Mouse (Mus musculus) heart, postnatal 0 days (tissue): ENCODE results near the gene Lysmd4. TPM values are rescaled to one million over a fixed set of nuclear protein-coding genes. Genes with fewer than 3 reads are reported as not detected.

Source experiments
- ATAC-seq: fragments of 200-750 bp; cut with Nextera tagmentation; 2 replicates; pipeline ENCODE4 v1.8.0; 2017; ENCODE audit warnings: low read depth, moderate number of reproducible peaks, moderate library complexity; ENCODE audit not compliant: insufficient read depth
- DNase-seq: peaks from one replicate; pipeline ENCODE4 v3.0.0-alpha.2; 2016; ENCODE audit warnings: low spot score
- H3K27ac ChIP-seq: fragments of 300-500 bp; sonication (generic); 2 replicates; pipeline ENCODE4 v1.5.1; 2014; ENCODE audit warnings: low read depth, mild to moderate bottlenecking
- H3K27me3 ChIP-seq: fragments of 300-500 bp; sonication (generic); 2 replicates; pipeline ENCODE4 v1.6.1; 2014; ENCODE audit warnings: low read length, mixed read lengths; ENCODE audit not compliant: control insufficient read depth, insufficient read depth
- H3K36me3 ChIP-seq: fragments of 300-500 bp; sonication (generic); replicated peaks from 2 replicates; pipeline ENCODE4 v1.6.1; 2014; ENCODE audit warnings: low read length, mixed read lengths; ENCODE audit not compliant: control insufficient read depth, insufficient read depth
- H3K4me1 ChIP-seq: fragments of 300-500 bp; sonication (generic); 2 replicates; pipeline ENCODE4 v1.6.1; 2014; ENCODE audit warnings: antibody characterized with exemption; ENCODE audit not compliant: control insufficient read depth, insufficient read depth
- H3K4me2 ChIP-seq: fragments of 300-500 bp; sonication (generic); 2 replicates; pipeline ENCODE4 v1.6.1; 2014; ENCODE audit warnings: low read depth, mild to moderate bottlenecking, low read length, moderate library complexity
- H3K4me3 ChIP-seq: fragments of 300-500 bp; sonication (generic); 2 replicates; pipeline ENCODE4 v1.5.1; 2014; ENCODE audit warnings: low read depth, low read length
- H3K9ac ChIP-seq: fragments of 300-500 bp; sonication (generic); replicated peaks from 2 replicates; pipeline ENCODE4 v1.6.1; 2014; ENCODE audit warnings: low read depth, low read length, mixed read lengths
- H3K9me3 ChIP-seq: fragments of 300-500 bp; sonication (generic); replicated peaks from 2 replicates; pipeline ENCODE4 v1.6.1; 2016; ENCODE audit warnings: low read length; ENCODE audit not compliant: control insufficient read depth
- CTCF ChIP-seq: IDR thresholded peaks from 2 replicates; pipeline ENCODE4 v1.5.1; 2016; ENCODE audit warnings: antibody characterized with exemption, control low read depth, low read depth
- EP300 ChIP-seq: IDR thresholded peaks from 2 replicates; pipeline ENCODE4 v1.6.1; 2016; ENCODE audit warnings: antibody characterized with exemption, low read depth
- WGBS: fragments of 180-500 bp; shearing (Covaris S2); extraction: QIAGEN DNeasy Blood & Tissue Kit; methylation state at CpG from one replicate; pipeline ENCODE4 v1.1.7; 2014; 5-methylcytosine and 5-hydroxymethylcytosine counted together
- polyA plus RNA-seq: library from polyadenylated mRNA; unstranded; fragments of >200 nt; fragmentation: Nextera tagmentation; extraction: Ambion mirVana; gene quantifications from 2 replicates; pipeline ENCODE4 v1.2.1, GENCODE M21; 2015
- total RNA-seq: library from RNA; depleted of rRNA; stranded (reverse); fragments of >200 nt; gene quantifications from 2 replicates; pipeline ENCODE4 v1.2.3, GENCODE M21; 2014; ENCODE audit warnings: low replicate concordance

Lysmd4 gene
- total and polyA plus RNA-seq, 2 experiments from 2014 or later, result 15.0 to 15.9 TPM

DNA sequence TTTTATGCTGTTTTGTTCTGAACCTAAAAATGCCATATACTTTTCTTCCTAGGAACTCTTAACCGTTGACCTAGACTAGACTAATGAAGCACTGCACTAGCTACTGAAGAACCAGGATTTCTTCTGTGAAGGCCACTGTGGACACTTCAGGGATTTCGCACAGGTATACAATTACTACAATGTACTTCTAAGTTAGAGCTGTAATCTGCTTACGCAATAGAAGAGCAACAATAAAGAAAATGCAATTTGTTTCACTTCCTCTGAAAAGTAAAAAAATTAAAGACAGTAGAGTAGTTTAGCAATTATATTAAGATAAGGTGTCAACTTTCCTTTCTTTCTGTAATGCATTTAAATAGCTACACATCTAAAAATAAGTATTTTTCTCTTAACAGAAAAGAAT is 84.7 kb downstream of the Lysmd4 start:
- no peak for ATAC-seq
- Histone ChIP-seq H3K9me3 (no peaks in the 10 kb centered on the region), H3K4me1 (no peaks in the 10 kb centered on the region), H3K4me2 (no peak overlapping the region), H3K4me3 (no peak overlapping the region), H3K36me3 (no peaks in the 10 kb centered on the region), H3K9ac (no peak overlapping the region), H3K27me3 (no peaks in the 10 kb centered on the region), H3K27ac (no peak overlapping the region)
- TF ChIP-seq CTCF (no peak), EP300 (no peak)
- 92% methylated on average over 3 of the region's 3 CpGs for WGBS
- no peak for DNase-seq

DNA sequence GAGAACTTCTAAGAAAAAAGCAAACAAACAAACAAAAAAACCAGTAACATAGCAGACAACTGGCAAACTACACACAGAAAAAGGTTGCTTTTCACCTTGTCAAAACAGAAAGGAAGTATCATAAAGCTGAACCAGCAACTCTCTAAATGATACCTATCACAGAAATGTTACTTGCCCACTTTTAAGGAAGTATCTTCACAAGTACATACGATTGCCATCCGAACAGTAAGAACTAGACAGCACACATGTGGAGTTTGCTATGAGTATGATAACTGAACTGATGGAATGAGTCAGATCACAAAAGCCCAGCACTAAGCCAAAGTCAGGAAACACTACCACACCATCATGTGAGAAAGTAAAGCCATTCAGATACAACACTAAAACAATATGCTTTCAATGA is 85.8 kb downstream of the Lysmd4 start:
- Histone ChIP-seq H3K27ac (no peak overlapping the region; the same call in 1 of the 2 replicates), H3K36me3 (no peaks in the 10 kb centered on the region), H3K4me1 (no peaks in the 10 kb centered on the region), H3K27me3 (no peaks in the 10 kb centered on the region), H3K9ac (no peak overlapping the region), H3K9me3 (no peaks in the 10 kb centered on the region), H3K4me2 (no peak overlapping the region), H3K4me3 (no peak overlapping the region)
- TF ChIP-seq CTCF (no peak), EP300 (no peak)
- no peak for ATAC-seq
- no peak for DNase-seq
- WGBS, result 74% methylated on average over 2 of the region's 2 CpGs

DNA sequence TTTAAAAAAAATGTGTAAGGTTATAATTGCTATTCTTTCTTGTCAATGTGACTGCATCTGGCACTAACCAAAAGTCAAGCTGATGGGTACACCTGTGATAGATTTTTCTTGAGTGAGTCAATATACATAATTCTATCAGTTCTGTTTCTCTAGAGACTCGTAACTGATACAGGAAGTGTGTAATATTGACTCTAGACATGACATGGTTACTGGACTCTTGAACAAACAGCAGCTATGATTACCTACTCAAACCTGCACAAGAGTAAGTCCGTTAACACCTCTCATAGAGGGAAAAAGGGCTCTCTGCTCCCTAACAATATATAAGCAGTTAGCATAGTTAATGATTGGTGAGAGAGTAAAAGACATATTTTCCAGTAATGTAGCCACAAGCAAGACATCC is 87.8 kb downstream of the Lysmd4 start:
- no peaks in the 10 kb centered on the region for H3K9me3 ChIP-seq
- ATAC-seq, result no peak
- DNase-seq, result no peak
- no peaks in the 10 kb centered on the region for H3K27me3 ChIP-seq
- H3K9ac ChIP-seq, result no peak overlapping the region
- no peak for TF ChIP-seq EP300
- no peak for TF ChIP-seq CTCF
- no peaks in the 10 kb centered on the region for H3K4me1 ChIP-seq
- H3K4me3 ChIP-seq, result no peak overlapping the region
- H3K4me2 ChIP-seq, result no peak overlapping the region
- H3K27ac ChIP-seq, result no peak overlapping the region
- 0 out of 2 replicates have a peak, but pooled peaks cover 5% of the 10 kb centered on the region for H3K36me3 ChIP-seq
- WGBS, result 84% methylated on average over 2 of the region's 2 CpGs

- H3K4me2 ChIP-seq, result no peak overlapping the region
- no peaks in the 10 kb centered on the region for H3K27me3 ChIP-seq
- TF ChIP-seq EP300 (no peak), CTCF (no peak)
- no peaks in the 10 kb centered on the region for H3K9me3 ChIP-seq
- no peaks in the 10 kb centered on the region for H3K4me1 ChIP-seq
- no peak overlapping the region for H3K9ac ChIP-seq
- 49% methylated on average over 3 of the region's 3 CpGs for WGBS
- ATAC-seq (no peak), DNase-seq (no peak)
- peaks cover 5% of the 10 kb centered on the region; the same call in 1 of the 2 replicates for H3K36me3 ChIP-seq
- no peak overlapping the region for H3K4me3 ChIP-seq
- no peak overlapping the region for H3K27ac ChIP-seq
Observed at GRCm38 (mm10) chr7:67313200-67313599, 90.9 kb downstream of the Lysmd4 start.

DNA sequence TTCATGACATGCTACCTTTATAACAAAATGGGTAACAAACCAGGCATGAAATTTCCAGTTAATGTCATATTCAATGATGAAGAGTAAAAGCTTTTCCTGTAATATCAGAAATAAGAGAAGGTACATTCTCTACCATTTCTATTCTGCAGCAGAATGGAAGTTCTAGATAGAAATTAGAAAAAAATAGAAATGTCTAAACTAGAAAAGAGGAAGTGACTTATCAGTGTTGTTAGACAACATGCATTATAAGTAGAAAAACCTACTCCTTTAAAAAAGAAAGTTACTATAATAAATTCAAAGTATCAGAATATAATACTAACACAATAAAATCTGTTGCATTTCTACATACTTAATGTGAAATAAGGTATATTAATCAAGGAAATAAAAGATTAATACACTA is 96.4 kb downstream of the Lysmd4 start:
- ATAC-seq (no peak), DNase-seq (no peak)
- Histone ChIP-seq H3K9me3 (no peaks in the 10 kb centered on the region), H3K27ac (no peak overlapping the region), H3K4me2 (no peak overlapping the region), H3K27me3 (no peaks in the 10 kb centered on the region), H3K36me3 (peaks cover 2% of the 10 kb centered on the region; the same call in 1 of the 2 replicates), H3K9ac (no peak overlapping the region), H3K4me1 (0 out of 2 replicates have a peak, but pooled peaks cover 6% of the 10 kb centered on the region), H3K4me3 (no peak overlapping the region)
- TF ChIP-seq CTCF (no peak), EP300 (no peak)

DNA sequence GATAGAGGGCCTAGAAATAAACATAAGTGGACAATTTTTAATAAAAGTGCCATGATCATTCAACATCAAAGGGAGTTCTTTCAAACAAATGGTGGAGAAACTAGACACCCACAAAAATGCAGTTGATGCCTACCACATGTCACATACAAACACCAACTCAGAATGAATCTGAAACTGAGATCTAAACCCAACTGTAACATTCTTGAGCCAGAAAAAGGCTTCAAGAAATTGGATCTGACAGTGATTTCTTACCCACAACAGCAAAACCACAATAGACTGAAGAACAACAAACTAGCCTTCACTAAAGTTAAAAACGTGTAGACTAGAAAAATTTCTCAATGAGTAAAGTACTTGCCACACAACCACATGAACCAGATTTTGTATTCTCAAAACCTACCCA is 98.0 kb downstream of the Lysmd4 start:
- DNase-seq, result no peak
- ATAC-seq, result no peak
- H3K9me3 ChIP-seq, result no peaks in the 10 kb centered on the region
- no peak for TF ChIP-seq CTCF
- no peaks in the 10 kb centered on the region; the same call in 1 of the 2 replicates for H3K36me3 ChIP-seq
- H3K9ac ChIP-seq, result no peak overlapping the region
- no peak overlapping the region for H3K4me3 ChIP-seq
- no peak overlapping the region for H3K27ac ChIP-seq
- 0 out of 2 replicates have a peak, but pooled peaks cover 6% of the 10 kb centered on the region for H3K4me1 ChIP-seq
- 61% methylated on average over 1 of the region's 1 CpGs for WGBS
- no peak overlapping the region for H3K4me2 ChIP-seq
- H3K27me3 ChIP-seq, result no peaks in the 10 kb centered on the region
